Mouse (Mus musculus): Measurements from ENCODE around the gene Crtap. TPM values are rescaled to one million over a fixed set of nuclear protein-coding genes. Genes with fewer than 3 reads are reported as not detected.
A peak's percentile ranks its signal among the peaks of the same experiment; 100 is the strongest.
"Not testable (repeated sequence)": the region's sequence is repeated elsewhere in the genome, so short reads cannot be mapped to it uniquely, and the experiment has no call there.

Gene Crtap
- polyA plus RNA-seq, 1 experiment, result 98.7 TPM

DNA sequence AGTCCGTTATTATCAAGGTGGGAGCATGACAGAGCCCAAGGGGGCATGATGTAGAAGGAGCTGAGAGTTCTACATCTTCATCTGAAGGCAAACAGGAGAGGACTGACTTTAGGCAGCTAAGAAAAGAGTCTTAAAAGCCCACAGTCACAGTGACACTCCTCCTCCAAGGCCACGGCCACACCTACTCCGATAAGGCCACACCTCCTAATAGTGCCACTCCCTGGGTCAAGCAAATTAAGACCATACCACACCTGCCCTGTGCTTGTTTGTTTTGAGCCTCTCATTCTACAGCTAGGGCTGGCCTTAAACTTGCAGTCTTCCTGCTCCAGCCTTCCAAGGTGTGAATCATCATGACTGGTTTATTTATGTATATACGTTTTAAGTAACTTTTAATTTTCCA, 4.8 kb upstream of the Crtap start:
- TF ChIP-seq CTCF (conservative IDR thresholded peaks at IDR 0.05; ENCODE audit: insufficient read depth, insufficient read length, low read depth, low read length), result no peak
- TF ChIP-seq POLR2A (IDR thresholded peaks at IDR 0.05; ENCODE audit: low read depth, low read length), result no peak

DNA sequence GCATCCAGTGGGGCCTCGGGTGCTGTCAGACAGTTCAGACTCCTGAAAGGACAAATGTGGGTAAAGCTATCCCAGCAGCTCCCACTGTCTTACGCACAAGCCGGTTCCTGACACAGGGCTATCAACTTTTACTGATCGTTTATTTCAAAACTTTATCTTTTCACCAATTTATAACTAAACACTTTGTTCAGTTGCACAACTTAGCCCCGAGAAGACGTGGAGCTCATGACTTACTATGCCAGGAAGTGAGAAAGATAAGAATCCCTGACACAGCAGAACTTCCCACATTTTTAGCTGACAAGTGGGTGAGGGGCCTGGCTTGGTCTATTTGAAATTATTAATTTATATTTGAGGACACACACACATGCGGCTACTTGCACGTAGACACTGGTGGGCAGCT, 4.2 kb upstream of the Crtap start:
- no peak for DNase-seq
- Histone ChIP-seq H3K4me3 (ENCODE audit: insufficient read depth, low read depth, low read length) (no peak overlapping the region), H3K27me3 (replicated peaks; ENCODE audit: control insufficient read depth, insufficient read depth, low read length) (no peaks in the 10 kb centered on the region), H3K36me3 (ENCODE audit: control insufficient read depth, insufficient read depth, low read length) (no peaks in the 10 kb centered on the region), H3K4me1 (ENCODE audit: control insufficient read depth, insufficient read depth, low read length) (no peaks in the 10 kb centered on the region), H3K27ac (ENCODE audit: insufficient read depth, low read depth, low read length) (no peak overlapping the region)
- TF ChIP-seq POLR2A (IDR thresholded peaks at IDR 0.05; ENCODE audit: low read depth, low read length) (no peak), CTCF (conservative IDR thresholded peaks at IDR 0.05; ENCODE audit: insufficient read depth, insufficient read length, low read depth, low read length) (no peak)
- WGBS, result 73% methylated on average over 8 of the region's 8 CpGs

More for the DNA sequence above, 4.8 kb upstream of the Crtap start:
- Histone ChIP-seq H3K27me3 (replicated peaks; ENCODE audit: control insufficient read depth, insufficient read depth, low read length) (no peaks in the 10 kb centered on the region), H3K4me1 (ENCODE audit: control insufficient read depth, insufficient read depth, low read length) (0 out of 2 replicates have a peak, but pooled peaks cover under 1% of the 10 kb centered on the region), H3K27ac (ENCODE audit: insufficient read depth, low read depth, low read length) (no peak overlapping the region), H3K4me3 (ENCODE audit: insufficient read depth, low read depth, low read length) (no peak overlapping the region), H3K36me3 (ENCODE audit: control insufficient read depth, insufficient read depth, low read length) (no peaks in the 10 kb centered on the region)
- DNase-seq, result no peak
- WGBS, result 90% methylated on average over 4 of the region's 4 CpGs

DNA sequence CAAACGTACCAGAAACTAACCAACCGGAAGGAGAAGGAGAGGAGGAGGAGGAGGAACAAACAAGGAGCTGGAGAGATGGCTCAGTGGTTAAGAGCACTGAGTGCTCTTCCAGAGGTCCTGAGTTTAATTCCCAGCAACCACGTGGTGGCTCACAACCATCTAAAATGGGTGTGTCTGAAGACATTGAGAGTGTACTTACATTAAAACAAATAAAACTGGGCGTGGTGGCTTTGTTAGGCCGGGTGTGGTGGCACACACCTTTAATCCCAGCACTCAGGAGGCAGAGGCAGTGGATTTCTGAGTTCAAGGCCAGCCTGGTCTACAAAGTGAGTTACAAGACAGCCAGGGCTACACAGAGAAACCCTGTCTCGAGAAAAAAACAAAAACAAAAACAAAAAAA, 3.7 kb upstream of the Crtap start:
- not testable (repeated sequence) for H3K4me3 ChIP-seq (ENCODE audit: insufficient read depth, low read depth, low read length); H3K36me3 ChIP-seq (ENCODE audit: control insufficient read depth, insufficient read depth, low read length); H3K27ac ChIP-seq (ENCODE audit: insufficient read depth, low read depth, low read length); H3K27me3 ChIP-seq (replicated peaks; ENCODE audit: control insufficient read depth, insufficient read depth, low read length); DNase-seq; H3K4me1 ChIP-seq (ENCODE audit: control insufficient read depth, insufficient read depth, low read length)
- 76% methylated on average over 6 of the region's 6 CpGs for WGBS

DNA sequence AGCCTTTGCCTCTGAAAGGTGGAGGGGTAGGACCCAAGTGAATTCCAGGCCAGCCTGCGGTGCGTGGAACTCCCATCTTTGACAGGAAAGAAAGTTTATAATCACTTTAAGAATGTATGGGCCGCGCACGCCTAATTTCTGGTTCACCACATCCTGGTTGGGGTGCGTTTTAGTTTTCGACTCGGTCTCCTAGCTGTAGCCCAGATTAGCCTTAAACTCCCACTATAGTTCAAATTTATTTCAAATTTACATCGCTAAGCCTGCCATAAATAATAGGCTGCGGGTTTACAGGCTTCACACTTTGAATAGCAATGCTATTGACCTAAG, 237 bp upstream of the Crtap start:
- whole genome bisulfite sequencing, result 2% methylated on average over 10 of the region's 10 CpGs
- H3K27ac ChIP-seq (ENCODE audit: insufficient read depth, low read depth, low read length), result no peak overlapping the region
- no peak for DNase-seq
- H3K4me1 ChIP-seq (ENCODE audit: control insufficient read depth, insufficient read depth, low read length), result no peaks in the 10 kb centered on the region; the same call in 1 of the 2 replicates
- no peaks in the 10 kb centered on the region for H3K27me3 ChIP-seq (replicated peaks; ENCODE audit: control insufficient read depth, insufficient read depth, low read length)
- no peak for TF ChIP-seq CTCF (conservative IDR thresholded peaks at IDR 0.05; ENCODE audit: insufficient read depth, insufficient read length, low read depth, low read length)
- TF ChIP-seq POLR2A (IDR thresholded peaks at IDR 0.05; ENCODE audit: low read depth, low read length), result no peak
- H3K4me3 ChIP-seq (ENCODE audit: insufficient read depth, low read depth, low read length), result peak overlapping the region; percentile 76
- no peaks in the 10 kb centered on the region for H3K36me3 ChIP-seq (ENCODE audit: control insufficient read depth, insufficient read depth, low read length)

DNA sequence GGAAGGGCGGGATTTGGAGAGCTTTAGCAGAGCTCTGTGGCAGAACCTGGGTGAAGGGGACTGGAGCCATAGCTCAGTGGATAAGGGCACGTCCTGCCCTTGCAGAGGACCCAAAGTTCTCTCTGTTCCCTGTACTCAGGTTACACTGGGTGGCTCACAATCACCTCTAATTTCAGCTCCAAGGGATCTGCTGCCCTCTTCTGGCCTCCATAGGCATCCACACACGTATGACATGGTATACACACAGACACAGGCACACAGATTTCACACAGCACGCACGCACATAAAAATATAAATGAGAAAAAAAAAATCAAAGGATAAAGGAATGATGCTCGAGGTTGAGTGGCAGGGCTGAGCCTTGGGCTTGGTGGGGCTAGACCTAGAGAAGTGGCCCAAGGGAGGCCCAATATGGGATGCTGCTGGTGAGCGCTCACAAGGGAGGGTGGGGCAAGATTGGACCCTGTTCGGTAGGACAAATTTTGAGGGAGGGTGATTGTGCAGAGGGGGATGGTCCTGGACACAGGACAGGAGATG, 1.0 kb downstream of the Crtap start:
- H3K4me1 ChIP-seq (ENCODE audit: control insufficient read depth, insufficient read depth, low read length), result no peaks in the 10 kb centered on the region; the same call in 1 of the 2 replicates
- peak overlapping the region; percentile 76; the same call in 1 of the 2 replicates for H3K4me3 ChIP-seq (ENCODE audit: insufficient read depth, low read depth, low read length)
- no peak for TF ChIP-seq POLR2A (IDR thresholded peaks at IDR 0.05; ENCODE audit: low read depth, low read length)
- TF ChIP-seq CTCF (conservative IDR thresholded peaks at IDR 0.05; ENCODE audit: insufficient read depth, insufficient read length, low read depth, low read length), result peak; percentile 45; the same call in 1 of the 2 replicates
- peak overlapping the region; percentile 25 for H3K27ac ChIP-seq (ENCODE audit: insufficient read depth, low read depth, low read length)
- no peaks in the 10 kb centered on the region for H3K27me3 ChIP-seq (replicated peaks; ENCODE audit: control insufficient read depth, insufficient read depth, low read length)
- no peaks in the 10 kb centered on the region; the same call in 1 of the 2 replicates for H3K36me3 ChIP-seq (ENCODE audit: control insufficient read depth, insufficient read depth, low read length)
- peak; percentile 45 for DNase-seq
- 74% methylated on average over 8 of the region's 8 CpGs for WGBS

DNA sequence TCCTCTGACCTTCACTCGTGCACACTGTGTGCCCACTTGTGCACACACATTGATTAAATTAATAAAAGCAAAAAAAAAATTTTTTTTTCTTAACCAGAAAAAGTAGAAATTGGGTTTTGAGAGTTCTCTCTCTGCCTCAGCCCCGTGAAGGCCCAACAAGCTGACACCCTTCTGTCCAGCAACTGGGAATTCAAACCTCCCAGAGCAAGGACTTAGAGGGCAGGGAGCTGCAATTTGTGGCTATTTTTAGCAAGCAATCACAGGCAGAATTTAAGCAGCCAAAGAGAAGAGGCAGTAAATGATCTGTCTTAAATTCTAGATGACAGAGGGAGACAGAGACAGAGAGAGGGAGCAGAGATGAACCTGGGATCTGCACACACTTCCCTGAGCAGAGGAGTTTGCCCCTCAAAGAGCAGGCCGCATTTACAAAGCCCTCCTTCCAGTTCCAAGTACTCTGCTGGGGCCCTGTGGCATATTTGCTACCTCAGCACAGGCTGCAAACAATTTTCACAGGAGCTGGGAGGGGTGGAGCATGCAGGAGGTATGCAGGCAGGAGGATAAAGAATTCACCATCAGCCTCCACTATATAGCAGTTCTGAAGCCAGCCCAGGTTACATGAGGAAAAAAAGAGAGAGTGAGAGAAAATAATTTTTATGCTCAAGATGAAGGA, 1.6 kb downstream of the Crtap start:
- peak overlapping the region; percentile 24 for H3K27ac ChIP-seq (ENCODE audit: insufficient read depth, low read depth, low read length)
- no peak for TF ChIP-seq POLR2A (IDR thresholded peaks at IDR 0.05; ENCODE audit: low read depth, low read length)
- no peak for TF ChIP-seq CTCF (conservative IDR thresholded peaks at IDR 0.05; ENCODE audit: insufficient read depth, insufficient read length, low read depth, low read length)
- WGBS, result 42% methylated on average over 3 of the region's 3 CpGs

DNA sequence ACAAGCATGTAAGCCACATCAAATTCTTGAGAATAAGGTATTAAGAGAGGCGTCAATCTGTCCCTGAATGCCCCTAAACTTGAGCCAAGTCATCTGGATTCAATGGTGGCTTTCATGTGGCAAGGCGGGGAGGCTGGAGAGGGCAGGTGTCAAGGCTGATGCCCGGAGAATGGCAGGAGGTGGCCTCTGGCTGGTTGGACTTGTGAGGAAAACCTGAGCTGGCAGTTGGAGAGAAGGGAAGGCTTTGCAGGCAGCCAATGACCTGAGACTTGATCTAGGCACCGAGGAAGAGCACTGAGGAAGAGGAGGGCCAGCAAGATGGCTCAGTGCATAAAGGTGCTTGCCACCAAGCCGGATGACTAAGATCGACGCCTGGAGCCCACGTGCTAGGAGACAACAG, 2.2 kb downstream of the Crtap start:
- Histone ChIP-seq H3K27me3 (replicated peaks; ENCODE audit: control insufficient read depth, insufficient read depth, low read length) (no peaks in the 10 kb centered on the region), H3K4me3 (ENCODE audit: insufficient read depth, low read depth, low read length) (no peak overlapping the region), H3K27ac (ENCODE audit: insufficient read depth, low read depth, low read length) (peak overlapping the region; percentile 24; the same call in 1 of the 2 replicates), H3K36me3 (ENCODE audit: control insufficient read depth, insufficient read depth, low read length) (no peaks in the 10 kb centered on the region; the same call in 1 of the 2 replicates), H3K4me1 (ENCODE audit: control insufficient read depth, insufficient read depth, low read length) (peaks cover under 1% of the 10 kb centered on the region; the same call in 1 of the 2 replicates)
- TF ChIP-seq CTCF (conservative IDR thresholded peaks at IDR 0.05; ENCODE audit: insufficient read depth, insufficient read length, low read depth, low read length), result no peak
- no peak for TF ChIP-seq POLR2A (IDR thresholded peaks at IDR 0.05; ENCODE audit: low read depth, low read length)
- DNase-seq, result no peak
- WGBS, result 63% methylated on average over 8 of the region's 8 CpGs

More for the DNA sequence above, 1.6 kb downstream of the Crtap start:
- Histone ChIP-seq H3K36me3 (ENCODE audit: control insufficient read depth, insufficient read depth, low read length) (no peaks in the 10 kb centered on the region; the same call in 1 of the 2 replicates), H3K4me1 (ENCODE audit: control insufficient read depth, insufficient read depth, low read length) (no peaks in the 10 kb centered on the region; the same call in 1 of the 2 replicates), H3K27me3 (replicated peaks; ENCODE audit: control insufficient read depth, insufficient read depth, low read length) (no peaks in the 10 kb centered on the region), H3K4me3 (ENCODE audit: insufficient read depth, low read depth, low read length) (no peak overlapping the region)
- DNase-seq, result peak; percentile 54

All from kidney, adult 2 months (tissue).